Mouse (Mus musculus) subcutaneous adipose tissue, adult 2 months (tissue): ENCODE results near the gene Vmn1r26. TPM values are rescaled to one million over a fixed set of nuclear protein-coding genes. Genes with fewer than 3 reads are reported as not detected.

Experiments used
- polyA plus RNA-seq: library from polyadenylated mRNA; depleted of rRNA; stranded (reverse); fragments of >200 nt; gene quantifications from 2 replicates; pipeline ENCODE4 v1.2.3, GENCODE M21; 2012; ENCODE audit warnings: low replicate concordance; rRNA removed

Vmn1r26 gene
- not detected in 2 replicates for polyA plus RNA-seq

DNA sequence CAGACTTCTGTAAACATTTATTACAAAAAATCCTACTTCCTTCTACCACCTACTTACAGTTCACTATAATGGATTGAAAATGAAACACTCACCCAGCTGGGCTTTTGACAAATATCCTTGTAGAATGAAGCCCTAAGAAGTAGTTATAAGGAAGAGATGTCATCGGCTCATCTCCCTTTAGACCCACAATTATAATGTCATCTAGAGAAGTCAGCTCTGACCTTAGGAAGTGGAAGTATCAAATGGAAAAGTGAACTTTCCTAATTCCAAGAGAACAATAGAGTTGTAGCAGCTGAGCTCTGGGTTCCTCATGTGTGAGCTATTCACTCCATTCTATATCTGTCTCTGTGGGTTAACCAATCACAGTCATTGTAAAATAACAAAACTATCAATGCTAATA is at the start of gene Vmn1r26:
Gene Vmn1r26, minus strand, starts transcription at position 101 of the 400 bp plus-strand sequence.

DNA sequence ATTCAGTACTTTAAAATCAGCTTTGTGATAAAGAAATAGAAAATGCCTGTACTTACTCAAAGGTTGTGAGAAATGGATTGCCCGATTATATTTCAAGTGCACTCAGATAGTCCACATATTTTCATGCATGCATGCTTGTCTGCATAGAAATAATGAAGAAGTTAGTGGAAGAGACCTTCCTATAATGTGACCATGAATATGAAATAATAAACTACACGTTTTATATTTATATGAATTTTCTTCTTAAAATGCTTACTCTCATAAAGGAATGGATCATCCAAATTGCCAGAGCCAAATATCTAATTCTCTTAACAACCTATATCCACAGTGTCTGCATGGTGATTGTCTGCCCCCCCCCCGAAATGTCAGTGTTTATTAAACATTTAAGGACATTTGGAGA is 34.2 kb downstream of the Vmn1r26 start, which contains the start of gene Vmn1r25:
Gene Vmn1r25, minus strand, starts transcription at position 101 of the 400 bp plus-strand sequence.

DNA sequence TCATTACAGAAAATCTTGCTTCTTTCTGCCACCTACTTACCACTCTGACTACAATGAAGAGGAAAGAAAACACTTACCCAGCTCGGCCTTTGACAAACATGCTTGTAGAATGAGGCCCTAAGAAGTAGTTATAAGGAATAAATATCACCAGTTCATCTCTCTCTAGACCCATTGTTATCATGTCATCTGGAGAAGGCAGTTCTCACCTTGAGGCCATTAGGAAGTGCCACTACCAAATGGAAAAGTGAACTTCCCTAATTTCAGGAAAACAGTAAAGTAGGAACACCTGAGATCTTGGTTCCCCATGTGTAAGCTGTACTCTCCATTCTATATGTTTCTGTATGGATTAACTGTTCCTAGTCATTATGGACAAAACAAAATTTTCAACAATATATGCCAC is 53.6 kb downstream of the Vmn1r26 start, which contains the start of gene Vmn1r24:
Gene Vmn1r24, minus strand, starts transcription at position 101 of the 400 bp plus-strand sequence.

Other genes with a start within 250 kb of the Vmn1r26 start
- 5.6 and 20.5 TPM in 2 replicates for gene Vopp1, start 190.0 kb downstream of the Vmn1r26 start, polyA plus RNA-seq
- not detected in 2 replicates for gene Vmn1r21, start 164.8 kb downstream of the Vmn1r26 start, polyA plus RNA-seq
- not detected in 2 replicates for gene Vmn1r22, start 107.1 kb downstream of the Vmn1r26 start, polyA plus RNA-seq
- gene Vmn1r23, start 88.3 kb downstream of the Vmn1r26 start, polyA plus RNA-seq = not detected in 2 replicates
- not detected in 2 replicates for gene Vmn1r24, start 53.7 kb downstream of the Vmn1r26 start, polyA plus RNA-seq
- not detected in 2 replicates for gene Vmn1r25, start 34.3 kb downstream of the Vmn1r26 start, polyA plus RNA-seq
- gene Vmn1r27, start 203.7 kb upstream of the Vmn1r26 start, polyA plus RNA-seq = not detected in 2 replicates
- gene Vmn1r28, start 246.9 kb upstream of the Vmn1r26 start, polyA plus RNA-seq = not detected in 2 replicates